Mouse (Mus musculus) lung, postnatal 0 days (tissue): ENCODE measurements around the gene Polr2e.
"Not testable (repeated sequence)": the region's sequence is repeated elsewhere in the genome, so short reads cannot be mapped to it uniquely, and the experiment has no call there.

Experiments
- CTCF ChIP-seq: IDR thresholded peaks from 2 replicates; pipeline ENCODE4 v1.5.1; 2016; ENCODE audit warnings: antibody characterized with exemption, mild to moderate bottlenecking
- EP300 ChIP-seq: IDR thresholded peaks from 2 replicates; pipeline ENCODE4 v1.6.1; 2016; ENCODE audit warnings: antibody characterized with exemption, mild to moderate bottlenecking, control low read depth

GRCm38 (mm10) chr10:80041409-80042060, 1.9 kb upstream of the Polr2e start:
- not testable (repeated sequence) for TF ChIP-seq CTCF, EP300
